Mouse (Mus musculus): ENCODE measurements around the gene Kbtbd12.

Gene Kbtbd12

DNA sequence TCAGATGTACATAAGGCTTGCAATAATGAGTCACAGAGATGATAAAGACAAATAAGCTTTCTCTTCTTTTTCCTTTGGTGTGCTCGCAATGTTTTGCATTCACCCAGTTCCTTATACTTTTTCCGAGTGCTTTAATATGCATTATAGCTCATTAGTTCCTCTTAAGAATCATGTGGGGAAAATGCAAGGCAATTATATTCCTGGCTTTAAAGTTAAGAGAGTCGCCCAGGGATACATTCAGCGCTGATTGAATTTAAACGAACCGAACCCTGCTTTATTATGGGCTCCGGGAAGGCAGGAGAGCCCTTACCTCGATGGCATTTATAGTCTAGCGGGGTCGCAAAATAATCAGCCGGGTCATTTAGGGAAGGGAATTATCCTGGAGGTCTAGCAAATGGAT is 10.8 kb downstream of the Kbtbd12 start:
- DNase-seq (ENCODE audit: low read depth, low spot score) = no peak

DNA sequence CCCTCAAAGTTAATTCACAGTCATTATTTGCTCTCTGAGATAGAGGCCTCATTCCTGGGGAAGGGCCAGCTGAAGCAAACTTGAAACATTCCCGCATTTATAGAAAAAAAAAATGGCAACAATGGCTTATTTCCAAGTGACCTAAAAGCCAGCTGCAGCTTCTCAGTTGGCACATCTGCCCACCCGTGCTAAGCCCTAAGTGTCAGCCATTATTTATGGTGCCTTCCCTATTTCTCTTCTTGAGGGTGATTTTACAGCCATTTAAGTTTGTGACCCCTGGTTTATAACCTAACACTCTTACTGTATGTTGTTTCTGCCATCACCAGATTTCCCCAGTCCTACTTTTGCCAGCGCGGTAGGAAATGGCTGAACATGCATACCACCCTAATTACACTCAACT is 11.3 kb downstream of the Kbtbd12 start:
- no peak for DNase-seq (ENCODE audit: low read depth, low spot score)

- DNase-seq (ENCODE audit: low read depth, low spot score) = no peak
Observed at GRCm38 (mm10) chr6:88621816-88622481, 15.8 kb downstream of the Kbtbd12 start.

DNA sequence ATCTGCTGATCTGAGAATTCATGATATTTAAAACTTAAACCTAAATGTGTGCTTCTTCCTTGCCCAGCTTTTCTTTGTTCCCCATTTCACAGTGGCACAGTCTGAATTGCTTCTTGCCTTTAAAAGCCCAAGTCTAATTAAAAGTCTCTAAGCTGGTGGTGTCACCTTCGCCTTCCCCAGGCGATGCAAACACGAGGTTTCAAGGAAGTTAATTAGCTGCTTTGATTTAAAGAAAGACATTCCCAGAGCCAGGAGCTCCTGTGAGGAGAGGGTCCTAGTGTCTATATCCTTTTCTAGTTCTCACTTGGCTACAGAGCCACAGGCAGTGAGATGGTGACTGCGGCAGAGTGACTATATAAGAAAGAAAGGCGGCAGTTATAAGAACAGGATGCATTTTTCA is 18.2 kb downstream of the Kbtbd12 start:
- no peak for DNase-seq (ENCODE audit: low read depth, low spot score)

- peak; percentile 64 for DNase-seq (ENCODE audit: low read depth, low spot score)
Observed at GRCm38 (mm10) chr6:88615352-88615751, 22.4 kb downstream of the Kbtbd12 start.

GRCm38 (mm10) chr6:88606417-88606816 is 31.3 kb downstream of the Kbtbd12 start:
- no peak for DNase-seq (ENCODE audit: low read depth, low spot score)

DNA sequence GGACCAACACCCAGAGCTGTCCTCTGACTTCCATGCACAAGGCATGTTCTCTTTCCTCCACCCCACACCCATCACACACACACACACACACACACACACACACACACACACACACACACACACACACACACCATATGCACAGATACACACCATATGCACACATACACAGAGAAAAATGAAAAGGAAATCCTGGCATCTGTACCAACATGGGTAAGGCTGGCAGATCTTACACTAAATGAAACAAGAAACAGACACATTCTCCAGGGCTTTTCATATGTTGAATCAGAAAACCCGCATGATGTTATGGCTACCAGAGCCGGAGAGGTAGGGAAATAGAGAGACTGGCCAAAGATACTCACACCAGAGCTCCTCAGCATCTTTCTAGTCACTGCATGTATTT is 32.0 kb downstream of the Kbtbd12 start:
- DNase-seq (ENCODE audit: low read depth, low spot score) = no peak

GRCm38 (mm10) chr6:88605235-88605634 is 32.5 kb downstream of the Kbtbd12 start:
- DNase-seq (ENCODE audit: low read depth, low spot score) = no peak

DNA sequence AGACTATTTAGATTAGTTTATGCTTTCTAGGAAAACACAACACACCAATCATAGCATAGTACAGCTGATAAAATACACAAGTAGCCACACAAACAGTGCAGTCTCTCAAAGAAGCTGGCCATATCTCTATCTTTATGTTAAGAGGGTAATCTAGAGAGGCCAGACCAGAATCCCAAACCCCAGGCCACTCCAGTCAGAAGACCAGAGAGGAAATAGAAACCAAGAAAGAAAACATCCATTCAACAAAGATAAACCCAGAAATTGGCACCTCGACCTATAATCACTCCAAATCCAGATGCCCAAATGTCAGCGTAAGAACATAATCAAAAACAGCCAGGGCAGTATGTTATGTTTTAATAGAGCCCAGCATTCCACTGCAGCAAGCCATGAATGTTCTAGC is 41.6 kb downstream of the Kbtbd12 start:
- DNase-seq (ENCODE audit: low read depth, low spot score) = no peak

- DNase-seq (ENCODE audit: low read depth, low spot score) = no peak
Observed at GRCm38 (mm10) chr6:88592367-88592766, 45.4 kb downstream of the Kbtbd12 start.

- no peak for DNase-seq (ENCODE audit: low read depth, low spot score)
Observed at GRCm38 (mm10) chr6:88590231-88590630, 47.5 kb downstream of the Kbtbd12 start.

DNA sequence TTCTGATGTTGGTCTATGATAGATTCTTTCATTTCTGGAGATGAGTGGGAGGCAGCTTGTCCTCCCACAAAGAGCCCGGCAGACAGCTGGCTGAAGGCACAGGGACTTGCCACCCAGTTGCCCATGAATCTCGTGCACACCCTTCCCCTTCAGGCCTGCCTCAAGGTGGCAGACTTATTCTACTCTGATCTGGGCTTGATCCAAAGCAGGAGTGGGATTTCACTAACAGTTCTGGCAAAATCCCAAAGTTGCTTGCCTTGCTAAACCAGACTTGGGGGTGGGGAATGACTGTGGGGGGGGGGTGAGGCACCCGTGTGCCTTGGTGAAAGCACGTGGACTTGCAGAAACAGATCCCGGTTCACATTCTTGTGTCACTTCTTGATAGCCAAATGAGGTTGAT is 48.2 kb downstream of the Kbtbd12 start:
- DNase-seq (ENCODE audit: low read depth, low spot score) = no peak

DNA sequence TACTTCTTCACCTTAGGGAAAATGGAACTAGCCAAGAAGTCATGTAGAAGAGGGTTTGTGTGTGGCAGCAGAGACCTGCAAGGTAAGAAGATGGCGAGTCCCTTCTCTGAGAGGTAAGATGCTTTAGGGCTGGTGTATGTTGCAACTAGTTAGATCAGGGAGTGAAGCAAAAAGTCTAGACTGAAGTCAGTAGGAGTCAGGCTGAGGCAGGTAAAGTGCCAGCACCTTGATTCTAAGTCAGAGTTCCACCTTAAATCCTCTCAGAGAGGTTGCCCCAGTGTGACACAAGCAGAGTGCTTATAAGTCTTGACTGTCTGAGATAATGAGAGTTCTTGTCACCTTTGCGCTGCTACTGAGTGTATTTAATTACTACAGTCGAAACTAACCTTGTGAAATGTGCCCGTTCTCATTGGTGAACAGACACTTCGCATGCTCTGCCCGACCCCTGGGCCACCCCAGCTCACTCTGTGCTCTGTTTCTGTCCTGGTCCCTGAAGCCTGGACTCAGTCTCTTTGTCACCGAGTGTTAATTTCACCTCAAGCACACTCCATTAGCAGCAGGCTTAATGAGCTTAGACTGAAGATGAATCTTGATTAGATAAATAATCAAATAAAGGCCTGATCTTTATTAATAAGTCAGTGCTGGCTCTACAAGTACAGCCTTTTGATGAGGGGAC is 49.0 kb downstream of the Kbtbd12 start:
- DNase-seq (ENCODE audit: low read depth, low spot score) = no peak

DNA sequence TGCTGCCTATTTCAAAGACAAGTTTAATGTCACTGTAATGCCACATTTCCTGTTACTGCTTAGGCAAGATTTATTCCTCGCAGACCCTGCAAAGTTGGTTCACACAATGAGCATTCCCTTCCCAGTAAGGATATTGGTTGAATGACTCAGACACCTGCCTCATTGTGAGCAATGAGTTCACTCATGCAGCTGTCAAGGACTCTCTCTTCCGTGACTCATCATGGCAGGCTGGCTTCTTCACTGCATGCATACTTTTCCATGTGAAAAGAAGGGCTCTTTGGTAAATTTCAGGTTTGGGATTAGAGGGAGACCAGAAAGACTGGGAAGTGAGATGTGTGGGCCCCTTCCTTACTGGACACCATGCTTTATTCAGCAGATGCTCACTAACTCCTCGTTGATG is 50.7 kb downstream of the Kbtbd12 start:
- no peak for DNase-seq (ENCODE audit: low read depth, low spot score)

GRCm38 (mm10) chr6:88583950-88584349 is 53.8 kb downstream of the Kbtbd12 start:
- DNase-seq (ENCODE audit: low read depth, low spot score) = no peak

- peak; percentile 95 for DNase-seq (ENCODE audit: low read depth, low spot score)
Observed at GRCm38 (mm10) chr6:88576495-88576894, 61.3 kb downstream of the Kbtbd12 start.

DNA sequence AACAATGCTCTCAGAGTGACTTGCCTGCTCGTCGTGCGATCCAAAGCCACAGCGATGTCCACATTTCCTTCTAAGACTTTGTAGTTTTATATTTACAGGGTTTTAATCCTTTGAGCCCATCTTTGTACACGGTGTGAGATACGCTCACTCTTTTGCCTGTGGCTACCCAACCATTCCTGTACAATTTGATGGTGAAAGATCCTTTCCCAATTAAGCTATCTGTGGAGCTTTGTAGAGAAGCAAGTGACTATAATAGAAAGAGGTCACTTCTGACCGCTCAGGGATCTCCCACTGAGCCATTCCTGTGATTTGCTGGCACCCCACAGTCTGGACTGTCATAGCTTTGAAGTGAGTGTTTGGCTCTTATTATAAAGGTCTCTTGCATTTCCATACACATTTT is 71.1 kb downstream of the Kbtbd12 start:
- DNase-seq (ENCODE audit: low read depth, low spot score) = no peak

DNA sequence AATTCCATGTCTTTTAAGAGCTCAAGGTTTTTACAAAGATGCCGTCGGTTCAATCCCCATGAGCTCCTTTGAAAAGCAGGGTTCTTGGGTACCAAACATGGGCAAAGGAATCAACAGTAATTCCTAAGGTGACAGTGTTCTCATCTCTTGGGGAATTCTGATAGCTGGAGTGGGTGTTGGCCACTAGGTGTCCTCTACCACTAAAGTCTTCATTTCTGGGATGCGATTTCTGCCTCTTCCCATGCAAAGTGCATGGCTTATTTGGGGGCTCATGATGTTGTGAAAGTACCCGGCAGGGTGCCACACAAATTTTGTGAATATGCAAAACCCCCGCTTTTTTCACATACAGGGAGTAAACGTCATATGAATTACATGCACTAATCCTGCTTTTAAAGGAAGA is 72.7 kb downstream of the Kbtbd12 start:
- DNase-seq (ENCODE audit: low read depth, low spot score) = no peak

GRCm38 (mm10) chr6:88560156-88560555 is 77.6 kb downstream of the Kbtbd12 start:
- no peak for DNase-seq (ENCODE audit: low read depth, low spot score)

DNA sequence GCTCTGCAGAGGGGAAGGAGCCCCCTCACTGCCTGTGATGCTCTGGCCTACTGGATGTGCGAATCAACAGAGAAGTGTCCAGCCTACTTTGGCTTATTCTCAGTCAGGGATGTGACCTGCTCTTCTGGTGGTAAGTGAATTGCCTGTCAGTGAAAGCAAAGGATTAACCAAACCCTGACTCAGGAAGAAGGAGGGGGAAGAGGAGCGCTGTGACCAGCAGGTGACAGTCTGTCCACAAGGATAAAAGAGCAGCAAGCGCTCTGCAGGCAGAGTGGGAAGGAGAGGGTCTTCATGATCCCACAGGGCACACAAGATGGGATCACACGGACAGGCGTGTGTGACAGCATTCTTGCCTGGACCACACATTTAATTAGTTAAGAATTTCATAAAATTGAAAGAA is 78.1 kb downstream of the Kbtbd12 start:
- no peak for DNase-seq (ENCODE audit: low read depth, low spot score)

- DNase-seq (ENCODE audit: low read depth, low spot score) = peak; percentile 50
Observed at GRCm38 (mm10) chr6:88558076-88558475, 79.7 kb downstream of the Kbtbd12 start.

DNA sequence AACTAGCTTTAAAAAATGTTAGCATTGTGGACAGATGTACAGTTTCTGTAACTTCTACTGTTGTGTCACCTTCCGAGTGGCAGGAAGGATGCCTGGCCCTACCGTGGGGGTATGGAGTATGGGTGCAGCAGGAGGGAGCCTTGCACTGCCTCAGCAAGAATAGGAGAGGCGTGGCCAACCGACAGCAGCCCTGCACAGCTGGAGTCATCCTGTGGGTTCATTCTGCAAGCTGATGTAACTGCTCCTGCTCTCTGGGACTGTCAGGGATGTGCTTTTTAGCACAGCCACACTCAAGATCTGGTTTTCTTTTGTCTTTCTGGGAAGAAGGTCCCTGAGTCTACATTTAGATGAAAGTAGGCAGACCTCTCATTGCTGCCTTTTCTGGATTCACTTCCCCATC is 80.2 kb downstream of the Kbtbd12 start:
- no peak for DNase-seq (ENCODE audit: low read depth, low spot score)

GRCm38 (mm10) chr6:88549916-88550315 is 87.8 kb downstream of the Kbtbd12 start:
- DNase-seq (ENCODE audit: low read depth, low spot score) = no peak

Data from telencephalon, adult 2 months (tissue).